Mouse (Mus musculus): ENCODE data around the gene Tmem132d. TPM values are rescaled to one million over a fixed set of nuclear protein-coding genes. Genes with fewer than 3 reads are reported as not detected.

Tmem132d gene
- polyA plus RNA-seq, 1 experiment from 2014 or later: 0.28 TPM

GRCm38 (mm10) chr5:128192485-128193055 lies 240.3 kb downstream of the Tmem132d start:
- H3K4me3 ChIP-seq: no peak overlapping the region
- 85% methylated on average over 6 of the region's 6 CpGs for WGBS
- H3K27me3 ChIP-seq (ENCODE audit: low read depth, poor library complexity, severe bottlenecking): no peaks in the 10 kb centered on the region
- no peaks in the 10 kb centered on the region for H3K4me1 ChIP-seq
- H3K27ac ChIP-seq (replicated peaks): no peak overlapping the region
- no peaks in the 10 kb centered on the region for H3K36me3 ChIP-seq
- no peaks in the 10 kb centered on the region for H3K9me3 ChIP-seq (replicated peaks)
- DNase-seq (ENCODE audit: low spot score): no peak

GRCm38 (mm10) chr5:128191710-128192109 lies 241.2 kb downstream of the Tmem132d start:
- Histone ChIP-seq H3K36me3 (no peaks in the 10 kb centered on the region), H3K4me3 (no peak overlapping the region), H3K4me1 (no peaks in the 10 kb centered on the region), H3K27me3 (ENCODE audit: low read depth, poor library complexity, severe bottlenecking) (no peaks in the 10 kb centered on the region), H3K27ac (replicated peaks) (no peak overlapping the region), H3K9me3 (replicated peaks) (no peaks in the 10 kb centered on the region)
- DNase-seq (ENCODE audit: low spot score): no peak
- 93% methylated on average over 9 of the region's 9 CpGs for WGBS

- WGBS: 90% methylated on average over 14 of the region's 14 CpGs
- DNase-seq (ENCODE audit: low spot score): no peak
- no peaks in the 10 kb centered on the region for H3K9me3 ChIP-seq (replicated peaks)
- no peak overlapping the region for H3K4me3 ChIP-seq
- H3K36me3 ChIP-seq: no peaks in the 10 kb centered on the region
- H3K27me3 ChIP-seq (ENCODE audit: low read depth, poor library complexity, severe bottlenecking): no peaks in the 10 kb centered on the region
- H3K4me1 ChIP-seq: no peaks in the 10 kb centered on the region
- no peak overlapping the region for H3K27ac ChIP-seq (replicated peaks)
These were observed 242.5 kb downstream of the Tmem132d start for GRCm38 (mm10) chr5:128190243-128190820.

GRCm38 (mm10) chr5:128176234-128176633 lies 256.6 kb downstream of the Tmem132d start:
- Histone ChIP-seq H3K27me3 (ENCODE audit: low read depth, poor library complexity, severe bottlenecking) (no peaks in the 10 kb centered on the region), H3K9me3 (replicated peaks) (no peaks in the 10 kb centered on the region), H3K4me3 (no peak overlapping the region), H3K27ac (replicated peaks) (no peak overlapping the region), H3K4me1 (no peaks in the 10 kb centered on the region), H3K36me3 (no peaks in the 10 kb centered on the region)
- no peak for DNase-seq (ENCODE audit: low spot score)
- 85% methylated on average over 2 of the region's 2 CpGs for WGBS

- DNase-seq (ENCODE audit: low spot score): no peak
- Histone ChIP-seq H3K4me1 (no peaks in the 10 kb centered on the region), H3K27me3 (ENCODE audit: low read depth, poor library complexity, severe bottlenecking) (no peaks in the 10 kb centered on the region), H3K9me3 (replicated peaks) (no peaks in the 10 kb centered on the region; the same call in 1 of the 2 replicates), H3K27ac (replicated peaks) (no peak overlapping the region), H3K36me3 (no peaks in the 10 kb centered on the region), H3K4me3 (no peak overlapping the region)
- 80% methylated on average over 12 of the region's 12 CpGs for WGBS
These were observed 273.8 kb downstream of the Tmem132d start for GRCm38 (mm10) chr5:128158901-128159675.

- Histone ChIP-seq H3K9me3 (replicated peaks) (0 out of 2 replicates have a peak, but pooled peaks cover 2% of the 10 kb centered on the region), H3K36me3 (no peaks in the 10 kb centered on the region), H3K27ac (replicated peaks) (no peak overlapping the region), H3K4me3 (no peak overlapping the region), H3K4me1 (no peaks in the 10 kb centered on the region), H3K27me3 (ENCODE audit: low read depth, poor library complexity, severe bottlenecking) (no peaks in the 10 kb centered on the region)
- 88% methylated on average over 6 of the region's 8 CpGs for WGBS
- no peak for DNase-seq (ENCODE audit: low spot score)
These were observed 281.4 kb downstream of the Tmem132d start for GRCm38 (mm10) chr5:128151461-128151860.

- 92% methylated on average over 15 of the region's 15 CpGs for WGBS
- H3K4me1 ChIP-seq: no peaks in the 10 kb centered on the region
- H3K27ac ChIP-seq (replicated peaks): no peak overlapping the region
- H3K4me3 ChIP-seq: no peak overlapping the region
- DNase-seq (ENCODE audit: low spot score): no peak
- H3K36me3 ChIP-seq: no peaks in the 10 kb centered on the region
- 0 out of 2 replicates have a peak, but pooled peaks cover 2% of the 10 kb centered on the region for H3K9me3 ChIP-seq (replicated peaks)
- no peaks in the 10 kb centered on the region for H3K27me3 ChIP-seq (ENCODE audit: low read depth, poor library complexity, severe bottlenecking)
These were observed 285.8 kb downstream of the Tmem132d start for GRCm38 (mm10) chr5:128146901-128147645.

- no peaks in the 10 kb centered on the region for H3K9me3 ChIP-seq (replicated peaks)
- H3K27ac ChIP-seq (replicated peaks): no peak overlapping the region
- no peak for DNase-seq (ENCODE audit: low spot score)
- no peaks in the 10 kb centered on the region for H3K27me3 ChIP-seq (ENCODE audit: low read depth, poor library complexity, severe bottlenecking)
- no peak overlapping the region for H3K4me3 ChIP-seq
- no peaks in the 10 kb centered on the region for H3K4me1 ChIP-seq
- 96% methylated on average over 3 of the region's 3 CpGs for WGBS
- H3K36me3 ChIP-seq: no peaks in the 10 kb centered on the region
These were observed 288.1 kb downstream of the Tmem132d start for GRCm38 (mm10) chr5:128144799-128145198.

- WGBS: 87% methylated on average over 8 of the region's 8 CpGs
- Histone ChIP-seq H3K27me3 (ENCODE audit: low read depth, poor library complexity, severe bottlenecking) (no peaks in the 10 kb centered on the region), H3K9me3 (replicated peaks) (no peaks in the 10 kb centered on the region), H3K36me3 (no peaks in the 10 kb centered on the region), H3K27ac (replicated peaks) (no peak overlapping the region), H3K4me1 (no peaks in the 10 kb centered on the region), H3K4me3 (no peak overlapping the region)
- DNase-seq (ENCODE audit: low spot score): no peak
These were observed 296.1 kb downstream of the Tmem132d start for GRCm38 (mm10) chr5:128136818-128137217.

- H3K36me3 ChIP-seq: no peaks in the 10 kb centered on the region
- no peaks in the 10 kb centered on the region for H3K4me1 ChIP-seq
- 85% methylated on average over 3 of the region's 3 CpGs for WGBS
- H3K27me3 ChIP-seq (ENCODE audit: low read depth, poor library complexity, severe bottlenecking): no peaks in the 10 kb centered on the region
- no peak overlapping the region for H3K4me3 ChIP-seq
- no peaks in the 10 kb centered on the region for H3K9me3 ChIP-seq (replicated peaks)
- no peak for DNase-seq (ENCODE audit: low spot score)
- no peak overlapping the region for H3K27ac ChIP-seq (replicated peaks)
These were observed 310.2 kb downstream of the Tmem132d start for GRCm38 (mm10) chr5:128122656-128123055.

- H3K27me3 ChIP-seq (ENCODE audit: low read depth, poor library complexity, severe bottlenecking): no peaks in the 10 kb centered on the region
- H3K4me3 ChIP-seq: no peak overlapping the region
- DNase-seq (ENCODE audit: low spot score): no peak
- H3K4me1 ChIP-seq: no peaks in the 10 kb centered on the region
- H3K9me3 ChIP-seq (replicated peaks): no peaks in the 10 kb centered on the region
- no peak overlapping the region for H3K27ac ChIP-seq (replicated peaks)
- 88% methylated on average over 3 of the region's 3 CpGs for WGBS
- H3K36me3 ChIP-seq: no peaks in the 10 kb centered on the region
These were observed 313.7 kb downstream of the Tmem132d start for GRCm38 (mm10) chr5:128119171-128119570.

GRCm38 (mm10) chr5:128113107-128113506 lies 319.8 kb downstream of the Tmem132d start:
- 89% methylated on average over 8 of the region's 8 CpGs for WGBS

More at GRCm38 (mm10) chr5:128113107-128113506, 319.8 kb downstream of the Tmem132d start:
- no peaks in the 10 kb centered on the region for H3K36me3 ChIP-seq
- no peak overlapping the region for H3K27ac ChIP-seq (replicated peaks)
- peaks cover 6% of the 10 kb centered on the region; the same call in 1 of the 2 replicates for H3K9me3 ChIP-seq (replicated peaks)
- H3K27me3 ChIP-seq (ENCODE audit: low read depth, poor library complexity, severe bottlenecking): no peaks in the 10 kb centered on the region
- H3K4me3 ChIP-seq: no peak overlapping the region
- no peaks in the 10 kb centered on the region for H3K4me1 ChIP-seq
- no peak for DNase-seq (ENCODE audit: low spot score)
